ENCODE assay signal across 20 mouse cellular contexts in genomic region chr3:127113238-127113637, GRCm38 (mm10).
DNase-seq lines count a peak whose midpoint lies in the region; ATAC-seq and TF ChIP-seq lines count a peak whose summit lies in the region.
"Had no signal": no experiment of that assay in that cellular context is flagged by ENCODE, and none has a peak within 500 bp of the region (broad histone marks: within the 10 kb centered on the region; RNA-seq: fewer than 3 reads in every experiment).

No protein-coding gene starts in this region.

- H3K27ac ChIP-seq in hindbrain, embryonic 13.5 days: no peak overlapping the region
- no peak overlapping the region for H3K27ac ChIP-seq in hindbrain, embryonic 16.5 days (ENCODE audit: low read depth, low read length)
- 0 out of 2 replicates have a peak overlapping the region, but pooled peaks have one; percentile 61 for H3K27ac ChIP-seq in layer of hippocampus, adult 2 months
- H3K27ac ChIP-seq in neural tube, embryonic 12.5 days: no peak overlapping the region
- no peak overlapping the region for H3K27ac ChIP-seq in neural tube, embryonic 14.5 days (ENCODE audit: low read depth, low read length)
- H3K27ac ChIP-seq: embryonic facial prominence, embryonic 10.5 days; embryonic facial prominence, embryonic 12.5 days; forebrain, embryonic 13.5 days; forebrain, embryonic 15.5 days had no signal

- DNase-seq in layer of hippocampus, adult 2 months (ENCODE audit: low spot score in 2 of 2): no peak
- no peak for DNase-seq in layer of hippocampus, adult 8-10 months (ENCODE audit: low spot score in 2 of 2)
- DNase-seq in neural tube, embryonic 10.5 days (ENCODE audit: extremely low spot score, low spot score): no peak
- DNase-seq in adrenal gland, adult 2 months: no peak
- DNase-seq: adrenal gland, adult 8-10 months; adrenal gland, postnatal 14 days; adrenal gland, postnatal 36 days; cerebellum, adult 11-12 months; cerebellum, adult 2 months; cerebellum, adult 9-10 months; cerebellum, postnatal 10 days; cerebellum, postnatal 25 days had no signal

- ATAC-seq in hindbrain, embryonic 13.5 days (ENCODE audit: low FRiP score): peak; percentile 26; the same call in 1 of the 2 replicates
- ATAC-seq in hindbrain, embryonic 16.5 days: no peak
- ATAC-seq in neural tube, embryonic 12.5 days (ENCODE audit: low FRiP score, low read depth): peak; percentile 66
- ATAC-seq in neural tube, embryonic 14.5 days (ENCODE audit: low read depth): peak; percentile 34; the same call in 1 of the 2 replicates
- ATAC-seq: forebrain, embryonic 13.5 days; forebrain, embryonic 15.5 days had no signal

- H3K4me1 ChIP-seq in hindbrain, embryonic 13.5 days (replicated peaks): peaks cover 12% of the 10 kb centered on the region
- H3K4me1 ChIP-seq in hindbrain, embryonic 16.5 days (ENCODE audit: control insufficient read depth, insufficient read depth, low read depth, low read length): 0 out of 2 replicates have a peak, but pooled peaks cover under 1% of the 10 kb centered on the region
- no peaks in the 10 kb centered on the region; the same call in 1 of the 2 replicates for H3K4me1 ChIP-seq in neural tube, embryonic 12.5 days
- no peaks in the 10 kb centered on the region for H3K4me1 ChIP-seq in neural tube, embryonic 14.5 days (ENCODE audit: control insufficient read depth, insufficient read depth, low read length)

- no peak overlapping the region for H3K4me2 ChIP-seq in hindbrain, embryonic 13.5 days
- no peak overlapping the region for H3K4me2 ChIP-seq in hindbrain, embryonic 16.5 days (ENCODE audit: low read length)
- H3K4me2 ChIP-seq in neural tube, embryonic 12.5 days (replicated peaks): no peak overlapping the region
- no peak overlapping the region for H3K4me2 ChIP-seq in neural tube, embryonic 14.5 days (ENCODE audit: low read depth, low read length)
- H3K4me2 ChIP-seq: embryonic facial prominence, embryonic 12.5 days; forebrain, embryonic 13.5 days; forebrain, embryonic 15.5 days had no signal

- no peak overlapping the region for H3K9ac ChIP-seq in hindbrain, embryonic 13.5 days
- H3K9ac ChIP-seq in hindbrain, embryonic 16.5 days (ENCODE audit: low read depth, low read length): no peak overlapping the region
- no peak overlapping the region for H3K9ac ChIP-seq in neural tube, embryonic 12.5 days
- H3K9ac ChIP-seq in neural tube, embryonic 14.5 days (replicated peaks; ENCODE audit: low read depth, low read length): no peak overlapping the region
- H3K9ac ChIP-seq: embryonic facial prominence, embryonic 12.5 days; forebrain, embryonic 13.5 days; forebrain, embryonic 15.5 days had no signal

- H3K27me3 ChIP-seq in hindbrain, embryonic 13.5 days: no peaks in the 10 kb centered on the region
- H3K27me3 ChIP-seq in hindbrain, embryonic 16.5 days (replicated peaks; ENCODE audit: control insufficient read depth, insufficient read depth, low read length): no peaks in the 10 kb centered on the region
- H3K27me3 ChIP-seq in neural tube, embryonic 12.5 days (replicated peaks): no peaks in the 10 kb centered on the region
- H3K27me3 ChIP-seq in neural tube, embryonic 14.5 days (ENCODE audit: control insufficient read depth, insufficient read depth, low read length): no peaks in the 10 kb centered on the region
- H3K27me3 ChIP-seq: embryonic facial prominence, embryonic 12.5 days; forebrain, embryonic 13.5 days; forebrain, embryonic 15.5 days had no signal

- TF ChIP-seq CTCF in layer of hippocampus, adult 2 months (conservative IDR thresholded peaks at IDR 0.05): no peak

- no peak overlapping the region for H3K4me3 ChIP-seq in hindbrain, embryonic 13.5 days
- H3K4me3 ChIP-seq in hindbrain, embryonic 16.5 days (ENCODE audit: low read length): no peak overlapping the region
- no peak overlapping the region for H3K4me3 ChIP-seq in layer of hippocampus, adult 2 months
- H3K4me3 ChIP-seq in neural tube, embryonic 12.5 days: no peak overlapping the region
- no peak overlapping the region for H3K4me3 ChIP-seq in neural tube, embryonic 14.5 days (ENCODE audit: low read depth, low read length)
- H3K4me3 ChIP-seq: embryonic facial prominence, embryonic 10.5 days; embryonic facial prominence, embryonic 12.5 days; forebrain, embryonic 13.5 days; forebrain, embryonic 15.5 days had no signal

- WGBS in hindbrain, embryonic 13.5 days: 63% methylated on average over 7 of the region's 7 CpGs
- 68% methylated on average over 7 of the region's 7 CpGs for WGBS in hindbrain, embryonic 16.5 days
- 67% methylated on average over 7 of the region's 7 CpGs for WGBS in neural tube, embryonic 12.5 days
- WGBS in neural tube, embryonic 14.5 days: 48% methylated on average over 7 of the region's 7 CpGs

- H3K9me3 ChIP-seq in hindbrain, embryonic 13.5 days: no peaks in the 10 kb centered on the region
- no peaks in the 10 kb centered on the region for H3K9me3 ChIP-seq in hindbrain, embryonic 16.5 days (ENCODE audit: control insufficient read depth, low read length)
- no peaks in the 10 kb centered on the region for H3K9me3 ChIP-seq in neural tube, embryonic 12.5 days
- H3K9me3 ChIP-seq in neural tube, embryonic 14.5 days (ENCODE audit: control insufficient read depth, low read length): no peaks in the 10 kb centered on the region
- H3K9me3 ChIP-seq: embryonic facial prominence, embryonic 10.5 days; embryonic facial prominence, embryonic 12.5 days; forebrain, embryonic 13.5 days; forebrain, embryonic 15.5 days had no signal

- H3K36me3 ChIP-seq in hindbrain, embryonic 13.5 days: no peaks in the 10 kb centered on the region
- H3K36me3 ChIP-seq in hindbrain, embryonic 16.5 days (ENCODE audit: control insufficient read depth, insufficient read depth, low read length): no peaks in the 10 kb centered on the region
- no peaks in the 10 kb centered on the region for H3K36me3 ChIP-seq in neural tube, embryonic 12.5 days
- no peaks in the 10 kb centered on the region for H3K36me3 ChIP-seq in neural tube, embryonic 14.5 days (ENCODE audit: control insufficient read depth, insufficient read depth, low read length)
- H3K36me3 ChIP-seq: embryonic facial prominence, embryonic 10.5 days; embryonic facial prominence, embryonic 12.5 days; forebrain, embryonic 15.5 days had no signal
